Mouse (Mus musculus) right cerebral cortex, postnatal 10 days (tissue): Measurements from ENCODE around the gene Gspt1.

Experiments
- DNase-seq, 2 experiments: peaks; one replicate each; pipeline ENCODE4 v3.0.0; 2021; ENCODE audit warnings: low spot score in 2 of 2

Gene Gspt1

DNA sequence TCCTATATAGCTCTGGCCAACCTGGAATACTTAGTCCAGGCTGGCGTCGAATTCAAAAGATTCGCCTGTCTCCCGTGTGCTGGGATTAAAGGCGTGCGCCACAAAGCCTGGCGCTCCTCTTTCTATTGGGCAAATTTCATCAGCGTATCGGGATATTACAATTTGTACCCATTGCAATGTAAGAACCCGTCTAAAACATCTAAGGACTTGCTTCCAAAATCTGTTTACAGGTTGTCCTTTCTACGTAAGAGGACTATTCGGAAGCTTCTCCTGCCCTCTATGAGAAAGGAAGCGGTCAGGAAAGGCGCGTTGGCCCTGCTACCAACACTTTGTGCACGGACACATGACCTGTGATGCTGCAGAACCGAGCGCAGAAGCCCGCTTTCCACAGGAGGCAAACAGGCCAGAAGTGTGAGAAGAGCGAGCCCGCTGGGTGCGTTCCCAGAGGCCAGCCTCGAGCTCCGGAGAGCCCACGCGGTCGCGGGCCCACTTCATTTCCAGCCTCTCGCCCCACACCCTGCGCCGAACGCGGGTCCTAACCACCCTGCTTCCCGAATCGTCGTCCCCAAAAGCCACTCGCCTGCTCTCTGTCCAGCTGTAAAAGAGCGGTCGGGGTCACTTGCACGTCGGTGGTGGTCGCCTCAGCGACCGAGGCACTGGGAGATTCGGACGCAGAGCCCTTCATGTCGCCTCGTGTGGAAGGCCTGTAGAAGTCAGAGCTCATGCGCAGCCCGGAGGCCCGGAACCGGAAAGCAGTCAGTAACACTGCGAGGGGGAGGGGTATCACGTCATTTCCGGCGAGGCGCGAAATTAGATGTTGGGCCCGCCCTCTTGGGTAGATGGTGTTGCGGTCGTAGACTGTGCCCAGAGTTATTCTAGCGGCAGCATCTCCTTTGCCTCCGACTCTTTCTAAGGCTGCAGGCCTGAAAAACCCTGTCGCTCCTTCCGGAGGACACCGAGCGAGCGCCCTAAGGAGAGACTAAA lies 51.3 kb downstream of the Gspt1 start, which contains the start of gene Rsl1d1:
TSS of gene Rsl1d1 (minus strand) at position 761 of the 984 bp plus-strand sequence.
- peak; percentile 95 for DNase-seq

DNA sequence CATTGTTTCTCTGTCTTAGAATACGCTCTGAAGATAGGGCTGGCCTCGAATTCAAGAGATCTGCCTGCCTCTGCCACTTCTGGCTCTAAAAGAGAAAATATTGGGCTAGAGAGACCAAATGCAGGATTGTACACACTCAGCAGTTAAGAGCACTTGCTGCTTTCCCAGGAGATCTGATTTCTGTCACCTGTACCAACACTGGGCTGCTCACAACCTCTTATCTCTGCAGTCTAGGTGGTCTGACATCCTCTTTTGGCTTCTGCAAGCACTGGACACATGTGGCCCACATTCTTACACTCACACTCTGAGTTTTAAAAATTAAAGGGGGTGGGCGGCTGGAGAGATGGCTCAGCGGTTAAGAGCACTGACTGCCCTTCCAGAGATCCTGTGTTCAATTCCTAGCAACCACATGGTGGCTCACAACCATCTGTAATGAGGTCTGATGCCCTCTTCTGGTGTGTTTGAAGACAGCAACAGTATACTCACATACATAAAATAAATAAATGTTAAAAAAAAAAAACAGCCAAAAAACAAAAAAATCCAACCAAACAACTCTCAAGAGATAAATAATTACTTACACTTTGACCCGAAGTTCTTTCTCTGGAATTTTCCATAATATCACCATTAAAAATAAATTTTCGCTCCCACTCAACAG lies 52.3 kb downstream of the Gspt1 start:
- no peak for DNase-seq

DNA sequence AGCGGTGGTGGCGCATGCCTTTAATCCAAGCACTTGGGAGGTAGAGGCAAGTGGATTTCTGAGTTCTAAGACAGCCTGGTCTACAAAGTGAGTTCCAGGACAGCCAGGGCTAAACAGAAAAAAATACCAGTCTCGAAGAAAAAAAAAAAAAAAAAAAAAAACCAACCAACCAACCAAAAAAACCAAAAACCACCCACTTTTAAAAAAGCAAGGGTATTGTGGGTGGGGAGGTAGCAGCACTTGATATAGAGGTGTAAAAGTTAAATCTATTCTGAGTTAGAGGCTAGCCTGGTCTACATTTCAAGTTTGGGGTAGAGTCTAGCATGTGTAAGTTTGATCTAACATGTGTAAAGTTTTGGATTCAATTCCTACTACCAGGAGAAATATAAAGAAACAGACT lies 53.9 kb downstream of the Gspt1 start:
- no peak for DNase-seq

DNA sequence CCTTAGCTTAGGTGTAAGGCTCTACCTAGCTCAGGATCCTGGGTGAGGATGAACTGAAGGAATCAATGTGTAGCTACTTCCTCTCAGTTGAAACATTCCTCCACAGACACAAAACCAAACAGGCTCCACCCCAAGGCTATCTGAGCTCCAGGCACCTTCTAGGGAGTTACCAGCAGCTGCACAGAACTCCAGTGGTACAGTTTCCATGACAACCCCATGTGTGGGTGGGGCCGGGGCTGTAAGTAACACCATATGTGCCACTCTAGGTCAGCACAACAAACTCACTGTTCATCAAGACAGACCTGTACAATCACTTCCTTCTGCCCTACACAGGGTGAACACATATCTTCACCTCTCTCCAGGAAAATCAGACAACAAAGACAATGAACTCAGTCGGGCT lies 55.7 kb downstream of the Gspt1 start:
- no peak for DNase-seq

DNA sequence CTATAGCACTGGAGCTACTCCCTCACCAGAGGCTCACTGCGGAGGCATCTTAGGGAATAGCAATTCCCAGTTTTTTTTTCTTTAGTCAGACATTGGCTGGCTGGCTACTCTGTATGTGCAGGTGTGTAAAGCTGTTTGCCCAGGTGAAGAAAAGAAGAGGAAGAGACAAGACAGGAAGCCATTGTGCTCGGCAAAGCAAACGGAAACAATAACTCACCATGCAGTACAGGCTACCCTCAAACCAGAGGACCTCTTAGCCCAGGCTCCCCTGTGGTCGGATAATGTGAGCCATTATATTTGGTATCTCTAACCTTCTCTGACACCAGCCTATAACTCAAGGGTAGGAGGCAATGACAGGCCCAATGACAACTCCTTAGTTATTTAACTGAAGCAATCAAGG lies 57.1 kb downstream of the Gspt1 start:
- no peak for DNase-seq

DNA sequence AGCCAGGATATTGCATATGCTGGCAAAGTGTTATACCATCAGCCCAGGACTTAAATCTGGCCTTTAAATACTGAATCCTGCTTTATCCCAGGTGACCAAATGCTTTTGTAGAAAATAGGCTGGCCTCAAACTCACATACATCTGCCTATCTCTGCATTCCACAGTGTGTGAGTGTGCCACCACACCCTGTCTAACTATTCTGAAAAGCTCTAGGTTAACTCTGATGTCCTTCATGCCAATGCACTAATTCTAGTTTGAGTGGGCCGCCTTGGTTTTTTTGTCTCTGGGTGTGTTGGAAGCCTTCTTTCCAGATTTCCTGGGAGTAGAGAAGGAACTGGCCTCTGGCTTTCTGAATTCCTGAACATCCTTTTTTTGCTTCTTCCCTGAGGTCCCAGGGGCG lies 60.9 kb downstream of the Gspt1 start:
- no peak for DNase-seq

DNA sequence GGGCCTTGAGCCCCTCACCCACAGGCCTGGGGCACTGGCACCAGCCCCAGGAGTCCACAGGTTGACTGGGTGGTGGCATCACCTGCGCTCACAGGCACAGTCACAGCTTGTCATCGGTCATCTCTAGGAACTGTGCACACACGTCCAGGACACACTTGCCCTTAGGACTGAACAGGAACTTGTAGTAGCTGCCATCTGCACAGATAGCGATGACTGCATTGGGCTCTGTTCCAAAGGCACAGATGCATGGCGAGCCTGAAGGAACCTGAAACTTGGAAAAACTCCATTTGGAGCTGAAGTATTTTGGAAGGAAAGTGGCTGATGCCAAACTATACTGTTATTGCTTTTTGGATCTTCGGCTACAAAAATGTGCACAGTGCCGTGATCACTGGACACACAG lies 64.0 kb downstream of the Gspt1 start:
- peak; percentile 54 to 68 for DNase-seq

GRCm38 (mm10) chr16:11177404-11177803 lies 76.7 kb downstream of the Gspt1 start:
- DNase-seq, result no peak

DNA sequence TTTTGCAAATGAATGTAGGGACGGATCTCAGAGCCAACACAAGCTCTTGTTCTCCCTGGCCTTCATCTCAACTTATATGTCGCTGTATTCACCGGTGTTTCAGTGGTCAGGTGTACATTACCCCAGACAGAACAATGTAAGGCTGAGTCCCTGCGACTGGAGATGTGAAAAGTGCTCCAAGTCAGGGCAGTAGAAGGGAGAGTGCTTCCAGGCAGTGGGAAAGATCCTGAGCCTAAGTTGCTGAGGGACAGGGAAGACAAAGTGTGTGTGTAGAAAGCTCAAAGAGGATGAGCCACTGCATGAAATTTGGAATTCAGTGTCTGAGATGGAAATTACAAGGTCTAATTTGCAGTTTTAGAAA lies 77.3 kb downstream of the Gspt1 start:
- DNase-seq, result no peak

- peak; percentile 92 to 93 for DNase-seq
Observed at GRCm38 (mm10) chr16:11176208-11176883, 77.8 kb downstream of the Gspt1 start, which contains the start of gene Zc3h7a. Gene Zc3h7a (minus strand): TSS chr16:11176393.

GRCm38 (mm10) chr16:11175489-11176207 lies 78.5 kb downstream of the Gspt1 start:
- no peak for DNase-seq

- DNase-seq, result no peak
Observed at GRCm38 (mm10) chr16:11175100-11175488, 79.0 kb downstream of the Gspt1 start.

- DNase-seq, result peak; percentile 64 to 65
Observed at GRCm38 (mm10) chr16:11174671-11175081, 79.4 kb downstream of the Gspt1 start.

DNA sequence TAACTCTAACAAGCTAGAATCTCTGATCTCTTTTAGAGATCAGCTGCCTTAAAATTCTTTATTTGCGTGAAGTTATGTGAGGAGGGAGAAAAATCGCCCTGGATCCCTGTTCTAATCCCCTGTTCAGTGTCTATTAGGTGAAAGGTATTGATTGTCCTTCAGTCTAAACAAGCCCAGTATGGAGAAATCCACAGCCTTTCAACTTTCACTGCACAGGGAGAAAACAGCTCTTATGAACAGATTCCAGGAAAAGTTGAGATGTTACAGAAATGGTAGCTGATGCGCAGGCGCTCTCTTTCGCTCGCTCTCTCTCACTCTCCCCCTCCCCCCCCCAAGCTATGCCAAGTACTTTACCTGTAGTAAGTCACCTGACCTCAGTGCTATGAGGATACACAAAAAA lies 82.4 kb downstream of the Gspt1 start:
- DNase-seq, result no peak
